Mouse (Mus musculus) ES-E14 (cell line): ENCODE measurements around the gene Enpp1. TPM values are rescaled to one million over a fixed set of nuclear protein-coding genes. Genes with fewer than 3 reads are reported as not detected.
A peak's percentile ranks its signal among the peaks of the same experiment; 100 is the strongest.

Source experiments
- DNase-seq: peaks from one replicate; pipeline ENCODE4 v3.0.0-alpha.2; 2013; ENCODE audit warnings: low read depth, low spot score
- H3K27ac ChIP-seq: 2 replicates; pipeline ENCODE4 v1.5.1; 2012; ENCODE audit warnings: low read depth, mild to moderate bottlenecking, low read length, moderate library complexity, mixed read lengths; ENCODE audit not compliant: poor library complexity, insufficient read depth, severe bottlenecking
- H3K36me3 ChIP-seq: 2 replicates; pipeline ENCODE4 v1.6.1; 2012; ENCODE audit warnings: mild to moderate bottlenecking, low read length, moderate library complexity, mixed read lengths; ENCODE audit not compliant: control insufficient read depth, poor library complexity, insufficient read depth, severe bottlenecking
- H3K4me1 ChIP-seq, 2 experiments: fragments of 150-350 bp in 1 of 2; sonication (generic) in 1 of 2; 2 replicates each; pipeline ENCODE4 v1.6.1; 2012; ENCODE audit warnings: low read length in 2 of 2, mild to moderate bottlenecking in 1 of 2, mixed read lengths in 1 of 2; ENCODE audit not compliant: control insufficient read depth in 2 of 2, insufficient read depth in 2 of 2, poor library complexity in 1 of 2
- H3K4me3 ChIP-seq, 2 experiments: fragments of 150-350 bp in 1 of 2; sonication (generic) in 1 of 2; 2 replicates each; pipeline ENCODE4 v1.5.1; 2012; ENCODE audit warnings: low read length in 2 of 2, low read depth in 1 of 2, mild to moderate bottlenecking in 1 of 2, mixed read lengths in 1 of 2; ENCODE audit not compliant: insufficient read depth in 1 of 2, poor library complexity in 1 of 2, severe bottlenecking in 1 of 2
- H3K9ac ChIP-seq: 2 replicates; pipeline ENCODE4 v1.6.1; 2012; ENCODE audit warnings: low read depth, mild to moderate bottlenecking, low read length, mixed read lengths; ENCODE audit not compliant: poor library complexity, insufficient read depth, severe bottlenecking
- H3K9me3 ChIP-seq: fragments of 150-350 bp; sonication (generic); 2 replicates; pipeline ENCODE4 v1.6.1; 2012; ENCODE audit warnings: low read depth, mild to moderate bottlenecking, low read length; ENCODE audit not compliant: control insufficient read depth, insufficient read depth
- CHD2 ChIP-seq: IDR thresholded peaks from 2 replicates; pipeline ENCODE4 v1.6.1; 2014; ENCODE audit warnings: mild to moderate bottlenecking, low read depth, low read length, inconsistent platforms
- HCFC1 ChIP-seq: IDR thresholded peaks from 2 replicates; pipeline ENCODE4 v1.6.1; 2012; ENCODE audit warnings: low read length, inconsistent platforms, borderline replicate concordance; ENCODE audit not compliant: insufficient read depth
- MAFK ChIP-seq: IDR thresholded peaks from 2 replicates; pipeline ENCODE4 v1.6.1; 2014; ENCODE audit warnings: mild to moderate bottlenecking, low read depth, low read length, inconsistent platforms; ENCODE audit not compliant: insufficient read depth
- ZC3H11A ChIP-seq: IDR thresholded peaks from 2 replicates; pipeline ENCODE4 v1.6.1; 2012; ENCODE audit warnings: low read depth, mild to moderate bottlenecking, inconsistent platforms, low read length, borderline replicate concordance
- ZNF384 ChIP-seq: IDR thresholded peaks from 2 replicates; pipeline ENCODE4 v1.6.1; 2012; ENCODE audit warnings: low read depth, low read length, inconsistent platforms
- in situ Hi-C, 2 experiments: fragments of 600-800 bp; cut with MboI; formaldehyde crosslinking; loops; one replicate each; pipeline ENCODE4 v1.15.1; 2025; ENCODE audit warnings: low sequenced_read_pairs in 2 of 2, inconsistent platforms in 1 of 2; ENCODE audit not compliant: unreplicated experiment in 2 of 2
- total RNA-seq: library from RNA; depleted of rRNA; stranded (reverse); fragments of 300-350 nt; gene quantifications from 2 replicates; pipeline ENCODE4 v1.2.3, GENCODE M21; 2012

Enpp1 gene
- total RNA-seq, 1 experiment: 0.62 TPM

DNA sequence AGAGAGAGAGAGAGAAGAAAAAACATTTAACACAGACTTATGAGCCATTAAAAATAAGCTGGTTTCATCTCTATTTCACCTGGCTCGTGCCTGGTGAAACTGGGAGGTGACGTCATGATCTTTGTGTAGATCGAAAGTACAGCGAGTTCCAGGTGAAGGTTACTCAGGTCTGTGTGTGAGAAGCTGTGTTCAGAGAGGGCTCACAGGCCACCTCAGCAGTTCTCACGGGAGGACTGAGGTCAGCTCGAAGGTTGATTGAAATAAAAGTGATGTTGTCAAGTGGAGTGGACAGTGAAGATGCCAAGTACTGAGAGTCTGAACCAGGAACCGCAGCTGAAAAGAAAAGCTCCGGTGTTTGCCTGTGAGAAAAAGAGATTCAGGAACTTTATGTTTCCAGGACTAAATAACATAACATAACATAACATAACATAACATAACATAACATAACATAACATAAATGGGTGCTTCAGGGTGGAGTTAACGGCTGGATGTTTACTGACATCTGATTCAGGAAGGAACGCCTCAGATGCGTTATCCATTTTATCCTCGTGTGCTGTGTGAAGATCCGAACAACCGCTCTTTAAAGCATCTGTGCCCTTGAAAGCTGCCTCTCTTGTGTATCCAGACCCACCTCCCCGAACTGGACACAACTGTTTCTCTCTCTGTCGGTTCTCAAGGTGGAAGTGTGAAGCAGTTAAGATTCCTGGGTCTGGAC is 41.7 kb upstream of the Enpp1 start:
- peaks cover 0 to 2% of the 10 kb centered on the region in 2 experiments; a peak in 1 of 4 replicates for H3K4me1 ChIP-seq
- H3K27ac ChIP-seq: no peak overlapping the region

DNA sequence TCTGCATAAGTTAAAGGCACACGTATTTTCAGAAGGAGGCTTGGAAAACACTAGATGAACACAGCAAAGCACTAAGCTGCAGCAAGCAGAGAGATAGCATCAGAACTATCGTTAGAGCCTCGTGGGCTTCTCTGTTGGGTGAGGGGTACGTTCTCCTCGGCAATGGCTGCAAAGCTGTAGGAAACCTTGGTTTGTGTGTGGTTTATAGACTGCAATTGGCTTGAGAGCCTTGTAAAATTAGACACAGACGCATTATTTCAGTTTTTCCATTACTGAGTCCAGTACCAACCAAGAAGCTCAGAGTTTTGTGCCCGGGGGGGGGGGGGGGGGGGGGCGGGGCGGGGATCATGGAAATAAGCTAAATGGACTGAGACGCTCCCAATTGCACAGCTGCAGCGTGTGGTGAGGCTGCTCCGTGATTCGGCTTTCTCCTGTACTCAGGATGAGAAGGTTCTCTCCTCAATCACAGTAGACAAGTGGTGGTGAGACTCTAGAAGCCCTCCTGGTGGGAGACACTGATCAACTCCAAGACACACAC is 31.1 kb upstream of the Enpp1 start:
- DNase-seq: no peak
- Histone ChIP-seq H3K9ac (no peak overlapping the region), H3K4me3 (no peak overlapping the region), H3K36me3 (no peaks in the 10 kb centered on the region), H3K4me1 (no peaks in the 10 kb centered on the region), H3K9me3 (no peaks in the 10 kb centered on the region), H3K27ac (no peak overlapping the region)
- no peak for TF ChIP-seq CHD2
- TF ChIP-seq ZC3H11A: no peak
- no peak for TF ChIP-seq HCFC1
- TF ChIP-seq ZNF384: no peak
- TF ChIP-seq MAFK: no peak
- in situ Hi-C loops: no loop called here

More for the DNA sequence above, 41.7 kb upstream of the Enpp1 start:
- Histone ChIP-seq H3K9ac (no peak overlapping the region; the same call in 1 of the 2 replicates), H3K36me3 (no peaks in the 10 kb centered on the region), H3K9me3 (no peaks in the 10 kb centered on the region), H3K4me3 (peak overlapping the region in 1 of 2 experiments; percentile 71; a peak in 2 of 4 replicates)
- in situ Hi-C loops: no loop called here
- no peak for DNase-seq
- no peak for TF ChIP-seq CHD2
- no peak for TF ChIP-seq HCFC1
- no peak for TF ChIP-seq ZNF384
- no peak for TF ChIP-seq ZC3H11A
- TF ChIP-seq MAFK: no peak

DNA sequence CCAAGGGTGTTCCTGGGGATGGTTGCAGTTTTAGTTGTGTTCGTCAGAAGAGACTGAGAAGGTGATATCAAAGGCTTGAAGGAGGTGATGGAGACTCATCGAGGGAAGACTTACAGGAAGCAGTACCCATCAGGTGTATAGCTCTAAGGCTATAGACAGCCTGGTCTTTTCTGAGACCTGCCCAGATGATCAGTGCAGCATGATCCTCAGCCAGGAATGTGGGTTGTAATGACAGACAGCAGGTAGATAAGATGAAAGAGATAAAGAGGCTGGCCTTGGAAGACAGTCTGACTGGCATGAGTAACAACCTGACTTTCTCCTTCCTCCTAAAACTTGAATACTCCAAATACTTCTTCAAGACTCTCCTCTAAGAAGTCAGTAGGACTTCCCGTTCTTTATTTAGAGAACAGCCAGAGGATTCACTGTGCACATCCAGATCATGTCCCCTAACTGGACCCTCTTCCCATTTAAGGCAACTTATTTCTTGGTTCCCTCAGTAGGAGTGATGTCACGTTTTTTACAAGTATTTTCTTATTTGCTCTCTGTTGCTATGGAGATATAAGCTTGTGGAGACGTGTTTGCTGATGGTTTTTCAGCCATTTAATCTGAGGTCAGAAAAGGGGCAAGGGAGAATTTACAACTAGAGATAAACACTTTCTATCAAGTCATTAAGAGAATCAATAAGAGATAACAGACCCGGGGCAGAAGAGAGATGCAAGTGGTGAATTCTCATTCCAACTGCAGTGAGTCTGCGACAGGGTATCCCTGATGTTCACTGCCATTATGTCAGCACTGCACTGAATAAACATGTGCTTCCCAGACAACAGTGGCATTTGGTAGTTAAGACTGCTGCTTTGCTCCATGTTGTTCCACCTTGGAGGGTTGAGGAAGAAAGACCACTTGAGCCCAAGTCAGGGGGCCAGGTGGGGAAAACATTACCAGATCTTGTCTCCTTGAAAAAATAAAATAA is 29.6 kb upstream of the Enpp1 start:
- Histone ChIP-seq H3K27ac (no peak overlapping the region), H3K9me3 (no peaks in the 10 kb centered on the region), H3K9ac (no peak overlapping the region), H3K4me3 (no peak overlapping the region), H3K36me3 (no peaks in the 10 kb centered on the region), H3K4me1 (no peaks in the 10 kb centered on the region)
- in situ Hi-C loops: no loop called here
- DNase-seq: no peak
- TF ChIP-seq ZNF384 (no peak), HCFC1 (no peak), ZC3H11A (no peak), MAFK (no peak), CHD2 (no peak)

DNA sequence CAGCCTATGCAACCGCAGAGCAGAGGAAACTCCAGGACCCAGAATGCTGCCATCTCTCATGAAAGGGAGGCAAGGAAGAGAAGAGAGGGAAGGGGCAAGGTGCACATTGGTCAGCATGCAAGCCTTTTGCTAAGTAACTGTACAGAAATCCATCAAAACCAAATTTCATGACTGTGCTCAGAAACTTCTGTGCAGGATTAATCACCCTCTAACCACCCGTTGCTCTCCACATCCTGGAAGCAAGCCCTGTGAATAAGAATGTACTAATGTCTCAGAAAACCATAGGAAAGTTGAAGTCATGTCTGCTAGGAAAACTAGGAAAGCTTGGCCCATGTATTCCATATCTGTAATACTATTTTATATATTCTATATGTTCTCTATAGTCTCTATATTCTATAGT is 27.2 kb upstream of the Enpp1 start:
- TF ChIP-seq ZC3H11A (no peak), HCFC1 (no peak), MAFK (no peak), ZNF384 (no peak), CHD2 (no peak)
- no peak for DNase-seq
- no peak overlapping the region for H3K9ac ChIP-seq
- H3K27ac ChIP-seq: no peak overlapping the region
- H3K36me3 ChIP-seq: no peaks in the 10 kb centered on the region
- H3K4me1 ChIP-seq: no peaks in the 10 kb centered on the region
- H3K9me3 ChIP-seq: no peaks in the 10 kb centered on the region
- no peak overlapping the region for H3K4me3 ChIP-seq
- in situ Hi-C loops: no loop called here
